Mouse (Mus musculus) neural tube, embryonic 11.5 days (tissue): Measurements from ENCODE around the gene Tctn3. TPM values are rescaled to one million over a fixed set of nuclear protein-coding genes. Genes with fewer than 3 reads are reported as not detected.

ENCODE experiments used
- ATAC-seq: fragments of 200-750 bp; cut with Nextera tagmentation; 2 replicates; pipeline ENCODE4 v1.8.0; 2017; ENCODE audit warnings: moderate number of reproducible peaks, mild to moderate bottlenecking, moderate TSS enrichment, moderate library complexity; ENCODE audit not compliant: insufficient read depth, low FRiP score, low TSS enrichment
- DNase-seq: peaks from one replicate; pipeline ENCODE4 v3.0.0-alpha.2; 2015; ENCODE audit warnings: low spot score
- H3K27ac ChIP-seq: fragments of 300-500 bp; sonication (generic); 2 replicates; pipeline ENCODE4 v1.5.1; 2014; ENCODE audit warnings: low read depth, mild to moderate bottlenecking, low read length
- H3K27me3 ChIP-seq: fragments of 300-500 bp; sonication (generic); 2 replicates; pipeline ENCODE4 v1.6.1; 2014; ENCODE audit warnings: mild to moderate bottlenecking, low read length, mixed read lengths; ENCODE audit not compliant: control insufficient read depth, insufficient read depth
- H3K36me3 ChIP-seq: fragments of 300-500 bp; sonication (generic); 2 replicates; pipeline ENCODE4 v1.6.1; 2014; ENCODE audit warnings: mild to moderate bottlenecking, low read length, moderate library complexity, mixed read lengths; ENCODE audit not compliant: control insufficient read depth, insufficient read depth
- H3K4me1 ChIP-seq: fragments of 300-500 bp; sonication (generic); 2 replicates; pipeline ENCODE4 v1.6.1; 2014; ENCODE audit warnings: low read length, mixed read lengths; ENCODE audit not compliant: control insufficient read depth, insufficient read depth
- H3K4me2 ChIP-seq: fragments of 300-500 bp; sonication (generic); 2 replicates; pipeline ENCODE4 v1.6.1; 2014; ENCODE audit warnings: low read depth, mild to moderate bottlenecking, moderate library complexity
- H3K4me3 ChIP-seq: fragments of 300-500 bp; sonication (generic); 2 replicates; pipeline ENCODE4 v1.5.1; 2014; ENCODE audit warnings: low read depth, low read length
- H3K9ac ChIP-seq: fragments of 300-500 bp; sonication (generic); 2 replicates; pipeline ENCODE4 v1.6.1; 2014; ENCODE audit warnings: mild to moderate bottlenecking, low read length
- H3K9me3 ChIP-seq: fragments of 300-500 bp; sonication (generic); 2 replicates; pipeline ENCODE4 v1.6.1; 2016; ENCODE audit warnings: low read length; ENCODE audit not compliant: control insufficient read depth
- WGBS: fragments of 180-500 bp; shearing (Covaris S2); extraction: QIAGEN DNeasy Blood & Tissue Kit; methylation state at CpG from one replicate; pipeline ENCODE4 v1.1.7; 2014; 5-methylcytosine and 5-hydroxymethylcytosine counted together
- polyA plus RNA-seq: library from polyadenylated mRNA; unstranded; fragments of >200 nt; fragmentation: Nextera tagmentation; extraction: Ambion mirVana; gene quantifications from 2 replicates; pipeline ENCODE4 v1.2.1, GENCODE M21; 2014

Tctn3 gene
- polyA plus RNA-seq, 1 experiment from 2014 or later: 10.0 TPM

- H3K9ac ChIP-seq: peak overlapping the region; percentile 83
- no peaks in the 10 kb centered on the region for H3K9me3 ChIP-seq
- no peaks in the 10 kb centered on the region for H3K36me3 ChIP-seq
- 0 out of 2 replicates have a peak overlapping the region, but pooled peaks have one; percentile 10 for H3K27ac ChIP-seq
- peaks cover 12% of the 10 kb centered on the region for H3K4me1 ChIP-seq
- H3K4me3 ChIP-seq: peak overlapping the region; percentile 79
- H3K4me2 ChIP-seq: peak overlapping the region; percentile 83
- DNase-seq (no peak), ATAC-seq (no peak; the same call in none of the 2 replicates)
- H3K27me3 ChIP-seq: no peaks in the 10 kb centered on the region
- WGBS: 7% methylated on average over 23 of the region's 30 CpGs
Observed at GRCm38 (mm10) chr19:40587491-40588292, 24.3 kb downstream of the Tctn3 start.

- peak overlapping the region; percentile 83; the same call in 1 of the 2 replicates for H3K4me2 ChIP-seq
- no peaks in the 10 kb centered on the region for H3K27me3 ChIP-seq
- H3K36me3 ChIP-seq: no peaks in the 10 kb centered on the region
- H3K4me1 ChIP-seq: peaks cover 12% of the 10 kb centered on the region
- H3K9me3 ChIP-seq: no peaks in the 10 kb centered on the region
- 0 out of 2 replicates have a peak overlapping the region, but pooled peaks have one; percentile 7 for H3K4me3 ChIP-seq
- H3K9ac ChIP-seq: no peak overlapping the region; the same call in 1 of the 2 replicates
- DNase-seq (no peak), ATAC-seq (no peak)
- WGBS: 66% methylated on average over 7 of the region's 7 CpGs
- H3K27ac ChIP-seq: no peak overlapping the region
Observed at GRCm38 (mm10) chr19:40586908-40587307, 25.1 kb downstream of the Tctn3 start.

DNA sequence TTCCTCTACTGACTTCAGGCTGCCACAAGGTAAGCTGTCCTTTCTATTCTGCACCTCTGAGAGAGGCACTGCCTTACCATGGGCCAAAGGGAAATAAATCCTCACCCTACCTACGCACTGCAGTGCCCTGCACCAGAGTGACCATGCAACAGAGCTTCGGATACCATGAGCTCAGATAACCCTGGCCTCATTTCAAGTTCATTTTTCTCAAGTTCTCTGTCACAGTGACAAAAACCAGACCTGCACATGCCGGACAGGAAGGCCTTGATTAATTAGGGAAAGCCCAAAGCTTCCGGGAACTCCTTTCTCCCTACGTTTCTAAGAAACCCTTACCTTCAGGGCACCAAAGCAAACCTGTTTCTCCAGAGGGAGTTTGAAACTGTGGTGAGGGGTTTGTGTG lies 30.4 kb downstream of the Tctn3 start:
- H3K27ac ChIP-seq: no peak overlapping the region
- H3K9ac ChIP-seq: no peak overlapping the region
- H3K9me3 ChIP-seq: no peaks in the 10 kb centered on the region
- H3K4me2 ChIP-seq: no peak overlapping the region
- no peak for ATAC-seq
- DNase-seq: no peak
- peaks cover 8% of the 10 kb centered on the region for H3K36me3 ChIP-seq
- 87% methylated on average over 5 of the region's 5 CpGs for WGBS
- peaks cover 2% of the 10 kb centered on the region for H3K4me1 ChIP-seq
- no peak overlapping the region for H3K4me3 ChIP-seq
- no peaks in the 10 kb centered on the region for H3K27me3 ChIP-seq

DNA sequence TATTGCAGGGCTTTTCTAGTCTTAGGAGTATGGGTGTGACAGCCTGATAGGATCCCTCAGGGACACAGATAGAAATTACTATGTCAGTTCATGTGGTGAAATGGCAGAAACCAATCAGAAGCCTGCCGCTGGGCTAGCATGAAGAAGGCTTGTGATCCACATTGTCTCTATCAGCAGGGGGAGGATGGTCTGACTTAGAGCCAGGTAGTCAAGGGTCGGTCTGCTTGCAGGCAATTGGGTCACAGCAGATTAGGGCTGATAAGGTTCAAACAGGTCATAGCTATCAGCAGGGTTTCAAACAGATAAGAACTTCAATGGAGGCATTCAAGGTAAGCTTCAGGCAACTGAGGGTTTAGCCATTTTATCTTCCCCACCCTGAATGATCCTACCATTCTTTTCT lies 31.1 kb downstream of the Tctn3 start:
- H3K27ac ChIP-seq: no peak overlapping the region
- H3K36me3 ChIP-seq: peaks cover 13% of the 10 kb centered on the region
- no peak overlapping the region for H3K9ac ChIP-seq
- no peaks in the 10 kb centered on the region for H3K9me3 ChIP-seq
- 90% methylated on average over 2 of the region's 2 CpGs for WGBS
- H3K4me2 ChIP-seq: no peak overlapping the region
- ATAC-seq (no peak), DNase-seq (no peak)
- no peaks in the 10 kb centered on the region for H3K27me3 ChIP-seq
- H3K4me1 ChIP-seq: no peaks in the 10 kb centered on the region
- no peak overlapping the region for H3K4me3 ChIP-seq

DNA sequence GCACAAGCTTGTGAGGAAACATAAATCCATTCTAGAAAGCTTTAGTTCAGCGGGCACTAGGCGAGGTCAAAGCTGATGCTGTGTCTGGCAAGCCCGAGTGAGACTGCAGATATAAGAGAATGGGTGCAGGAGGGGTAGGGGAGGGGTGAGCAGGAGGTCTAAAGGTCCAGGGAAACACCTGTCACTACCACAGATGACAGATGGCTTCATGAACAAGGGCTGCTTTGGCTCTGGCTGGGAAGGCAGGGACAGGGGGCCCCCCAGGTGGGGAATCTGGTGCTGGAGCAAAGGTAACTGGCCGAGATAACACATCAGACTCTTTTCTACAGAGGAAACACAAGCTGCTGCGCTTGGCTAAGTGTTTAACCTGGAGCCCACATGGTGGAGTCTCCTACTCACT lies 36.6 kb downstream of the Tctn3 start:
- Histone ChIP-seq H3K4me1 (no peaks in the 10 kb centered on the region), H3K9me3 (peaks cover 4% of the 10 kb centered on the region; the same call in 1 of the 2 replicates), H3K36me3 (peaks cover 32% of the 10 kb centered on the region), H3K4me2 (no peak overlapping the region), H3K27ac (no peak overlapping the region), H3K27me3 (no peaks in the 10 kb centered on the region), H3K9ac (no peak overlapping the region), H3K4me3 (no peak overlapping the region)
- DNase-seq: no peak
- 80% methylated on average over 5 of the region's 5 CpGs for WGBS
- ATAC-seq: no peak

DNA sequence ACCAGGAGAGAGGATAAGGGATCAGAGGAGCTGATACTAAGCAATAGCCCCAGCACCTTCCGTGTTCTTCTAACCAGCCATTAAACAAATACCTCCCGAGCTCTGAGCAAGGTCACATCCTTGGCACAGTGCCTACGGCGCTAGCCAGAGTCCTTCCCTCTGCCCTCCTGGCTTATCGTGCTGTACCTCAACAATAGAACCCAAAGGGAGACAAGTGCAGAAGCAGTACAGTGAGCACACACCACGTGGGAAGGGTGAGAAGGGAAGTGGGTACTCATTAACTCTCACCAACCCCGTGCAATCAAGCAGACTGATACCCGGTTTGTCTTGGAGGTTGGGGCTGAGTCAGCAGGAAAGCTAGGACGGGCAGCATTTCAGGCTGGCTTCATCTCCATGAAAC lies 41.3 kb downstream of the Tctn3 start:
- Histone ChIP-seq H3K27ac (no peak overlapping the region), H3K36me3 (peaks cover 44% of the 10 kb centered on the region), H3K4me1 (no peaks in the 10 kb centered on the region), H3K27me3 (no peaks in the 10 kb centered on the region), H3K9me3 (peaks cover 5% of the 10 kb centered on the region), H3K9ac (no peak overlapping the region), H3K4me2 (no peak overlapping the region), H3K4me3 (no peak overlapping the region)
- DNase-seq: no peak
- WGBS: 95% methylated on average over 9 of the region's 9 CpGs
- no peak for ATAC-seq

- Histone ChIP-seq H3K27me3 (no peaks in the 10 kb centered on the region), H3K36me3 (peaks cover 45% of the 10 kb centered on the region), H3K4me2 (no peak overlapping the region), H3K4me1 (no peaks in the 10 kb centered on the region), H3K4me3 (no peak overlapping the region), H3K27ac (no peak overlapping the region), H3K9me3 (peaks cover 5% of the 10 kb centered on the region), H3K9ac (no peak overlapping the region)
- ATAC-seq (no peak), DNase-seq (no peak)
- 91% methylated on average over 3 of the region's 3 CpGs for WGBS
Observed at GRCm38 (mm10) chr19:40567616-40568015, 44.4 kb downstream of the Tctn3 start.

- Histone ChIP-seq H3K9me3 (no peaks in the 10 kb centered on the region), H3K4me3 (no peak overlapping the region), H3K27ac (no peak overlapping the region), H3K9ac (no peak overlapping the region), H3K36me3 (peaks cover 29% of the 10 kb centered on the region), H3K4me1 (no peaks in the 10 kb centered on the region), H3K4me2 (no peak overlapping the region), H3K27me3 (no peaks in the 10 kb centered on the region)
- DNase-seq: no peak
- WGBS: 88% methylated on average over 10 of the region's 10 CpGs
- no peak for ATAC-seq
Observed at GRCm38 (mm10) chr19:40563880-40564645, 48.0 kb downstream of the Tctn3 start.
